Mouse (Mus musculus): ENCODE data around the gene Fcf1. TPM values are rescaled to one million over a fixed set of nuclear protein-coding genes. Genes with fewer than 3 reads are reported as not detected.

The Fcf1 gene
- polyA plus RNA-seq, 2 experiments from 2014 or later = 196 to 212 TPM

GRCm38 (mm10) chr12:84968831-84969655 is 1.7 kb upstream of the Fcf1 start:
- ATAC-seq = peak; percentile 56

GRCm38 (mm10) chr12:84969656-84970427 is 855 bp upstream of the Fcf1 start:
- peak; percentile 26 for ATAC-seq

DNA sequence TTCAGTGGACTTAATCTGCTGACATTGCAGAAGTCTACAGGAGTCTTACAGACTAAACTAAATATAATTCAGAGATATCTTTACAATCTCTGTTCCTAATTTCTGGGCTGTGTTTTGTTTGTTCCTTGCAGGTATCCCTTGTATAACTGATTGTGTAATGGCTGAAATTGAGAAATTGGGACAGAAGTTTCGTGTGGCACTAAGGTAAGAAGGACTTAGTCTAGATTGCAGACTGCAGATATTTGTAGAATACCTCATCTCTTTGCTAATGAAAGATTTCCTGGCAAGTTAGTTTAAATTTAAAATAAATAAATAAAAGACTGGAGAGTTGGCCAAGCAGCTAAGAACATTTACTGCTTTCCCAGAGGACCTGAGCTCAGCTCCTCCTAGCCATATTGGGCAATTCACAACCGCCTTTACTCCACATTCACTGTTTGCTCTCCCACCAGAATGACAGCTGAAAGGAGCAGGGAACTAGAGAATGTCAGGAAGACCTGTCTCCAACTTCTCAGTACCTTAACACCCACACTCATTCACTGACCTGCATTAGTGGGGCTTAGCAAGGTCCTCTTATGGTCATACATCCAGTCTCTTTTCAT is 8.7 kb downstream of the Fcf1 start:
- ATAC-seq = no peak

DNA sequence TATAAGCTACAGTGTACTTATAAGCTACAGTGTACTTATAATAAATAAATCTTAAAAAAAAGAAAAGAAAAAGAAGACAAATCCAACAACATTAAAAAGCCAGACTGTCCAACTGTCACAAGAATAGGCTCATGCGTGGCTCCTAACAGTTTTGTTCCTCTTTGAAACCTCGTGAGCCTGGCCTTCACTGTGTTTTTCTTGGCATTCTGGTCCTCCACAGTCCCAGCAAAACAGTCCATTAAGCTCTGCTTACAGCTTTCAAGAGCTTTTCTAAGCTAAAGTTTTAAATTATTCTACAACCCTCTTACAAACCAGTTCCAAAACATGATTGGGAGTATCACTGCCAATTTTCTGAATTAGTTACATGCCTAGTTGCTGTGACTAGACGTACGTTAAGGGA is 18.8 kb downstream of the Fcf1 start:
- ATAC-seq = no peak

DNA sequence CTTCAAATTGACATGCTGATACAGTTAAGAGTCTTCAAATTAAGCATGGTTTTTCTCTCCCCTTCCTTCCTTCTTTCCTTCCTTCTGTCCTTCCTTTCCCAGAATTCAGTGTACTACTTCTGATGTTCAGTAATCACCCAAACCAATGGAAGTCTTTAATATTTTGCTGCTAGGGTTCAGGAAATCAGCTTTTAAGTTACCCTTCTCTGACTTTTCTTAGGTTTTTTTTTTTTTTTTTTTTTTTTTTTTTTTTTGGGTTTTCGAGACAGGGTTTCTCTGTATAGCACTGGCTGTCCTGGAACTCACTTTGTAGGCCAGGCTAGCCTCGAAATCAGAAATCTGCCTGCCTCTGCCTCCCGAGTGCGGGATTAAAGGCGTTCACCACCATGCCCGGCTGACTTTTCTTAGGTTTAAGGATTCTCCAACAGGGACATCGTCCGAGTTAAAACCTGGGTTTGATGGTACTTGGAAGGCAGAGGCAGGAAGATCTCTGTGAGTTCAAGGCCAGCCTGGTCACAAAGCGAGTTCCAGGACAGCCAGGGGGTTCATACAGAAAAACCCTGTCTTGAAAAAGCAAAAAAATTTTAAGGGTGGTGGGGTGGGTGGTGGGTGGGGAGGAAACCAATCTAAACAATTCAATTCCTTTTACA is 24.5 kb downstream of the Fcf1 start:
- ATAC-seq = no peak

DNA sequence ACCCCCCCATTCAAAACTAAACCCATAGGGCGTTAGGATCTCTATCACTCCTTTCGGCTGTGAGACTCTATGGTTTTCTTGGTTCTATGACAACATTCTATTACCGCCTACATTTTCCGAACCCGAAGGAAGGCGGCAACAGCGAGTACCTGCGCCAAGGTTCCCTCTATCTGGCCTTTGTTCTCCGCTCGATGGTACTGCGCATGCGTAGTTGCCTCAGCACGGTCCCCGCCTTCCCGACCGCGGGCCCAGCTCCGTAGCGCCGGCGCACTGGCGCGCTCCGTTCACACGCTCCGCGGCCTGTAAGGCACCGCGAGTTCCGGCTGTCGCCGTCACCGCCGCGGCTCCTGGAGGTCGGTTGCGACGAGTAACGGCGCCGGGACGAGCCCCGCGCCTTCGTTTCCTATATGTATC is 25.4 kb downstream of the Fcf1 start, which contains the start of gene Ylpm1:
Ylpm1 (plus strand) TSS at position 239 of the 414 bp plus-strand sequence.
- ATAC-seq = peak; percentile 92

DNA sequence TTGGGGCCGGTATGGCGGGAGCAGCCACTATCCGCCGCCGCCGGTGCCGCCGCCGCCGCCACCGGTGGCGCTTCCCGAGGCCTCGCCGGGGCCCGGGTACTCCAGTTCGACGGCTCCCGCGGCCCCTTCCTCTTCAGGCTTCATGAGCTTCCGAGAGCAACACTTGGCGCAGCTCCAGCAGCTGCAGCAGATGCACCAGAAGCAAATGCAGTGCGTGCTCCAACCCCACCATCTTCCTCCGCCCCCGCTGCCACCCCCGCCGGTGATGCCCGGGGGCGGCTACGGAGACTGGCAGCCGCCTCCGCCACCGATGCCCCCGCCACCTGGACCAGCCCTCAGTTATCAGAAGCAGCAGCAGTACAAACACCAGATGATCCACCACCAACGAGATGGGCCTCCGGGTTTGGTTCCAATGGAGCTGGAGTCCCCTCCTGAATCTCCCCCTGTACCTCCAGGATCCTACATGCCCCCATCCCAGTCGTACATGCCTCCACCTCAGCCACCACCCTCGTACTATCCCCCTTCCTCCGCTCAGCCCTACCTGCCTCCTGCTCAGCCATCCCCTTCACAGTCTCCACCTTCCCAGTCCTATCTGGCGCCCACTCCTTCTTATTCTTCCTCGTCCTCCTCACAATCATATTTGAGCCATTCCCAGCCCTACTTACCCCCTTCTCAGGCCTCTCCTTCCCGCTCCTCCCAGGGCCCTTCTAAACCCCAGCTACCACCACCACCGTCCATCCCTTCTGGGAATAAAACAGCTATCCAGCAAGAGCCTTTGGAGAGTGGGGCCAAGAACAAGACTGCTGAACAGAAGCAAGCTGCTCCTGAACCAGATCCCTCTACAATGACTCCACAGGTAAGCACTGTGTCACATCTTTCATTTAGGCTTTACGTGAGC is 26.1 kb downstream of the Fcf1 start:
- ATAC-seq = peak; percentile 30

DNA sequence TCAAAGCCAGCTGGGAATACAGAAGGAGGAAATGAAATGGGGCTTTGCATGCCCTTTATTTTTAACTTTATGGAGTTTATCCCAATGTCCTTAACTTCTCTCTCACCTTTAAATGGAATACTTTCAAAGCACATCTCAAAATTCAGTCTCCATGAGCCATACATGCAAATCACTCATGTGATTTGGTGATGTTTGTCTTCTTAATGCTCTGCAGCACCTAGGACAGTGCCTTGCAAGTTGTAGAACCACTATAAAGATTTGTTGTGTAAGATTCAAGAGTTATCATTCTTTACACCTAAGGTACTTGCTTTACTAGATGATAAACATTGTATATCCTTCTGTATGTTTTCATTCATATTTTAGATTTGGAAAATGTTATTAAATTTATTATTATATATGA is 28.4 kb downstream of the Fcf1 start:
- ATAC-seq = no peak

DNA sequence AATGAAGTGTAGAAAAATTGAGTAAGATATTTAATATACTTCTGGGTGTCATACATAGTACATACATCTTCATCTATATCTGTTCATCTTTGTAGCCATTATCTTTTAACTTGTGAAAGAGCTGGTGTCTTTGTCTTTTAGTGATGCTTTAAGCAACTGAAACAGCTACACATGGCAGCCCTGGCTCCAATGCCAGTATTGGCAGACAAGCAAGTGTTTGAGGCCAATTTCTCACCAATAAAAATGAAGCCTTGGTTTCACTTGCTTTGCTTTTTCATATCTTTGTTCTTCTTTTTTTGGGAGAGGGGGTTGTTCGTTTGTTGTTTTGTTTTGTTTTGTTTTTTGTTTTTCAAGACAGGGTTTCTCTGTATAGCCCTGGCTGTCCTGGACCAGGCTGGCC is 35.5 kb downstream of the Fcf1 start:
- no peak for ATAC-seq

DNA sequence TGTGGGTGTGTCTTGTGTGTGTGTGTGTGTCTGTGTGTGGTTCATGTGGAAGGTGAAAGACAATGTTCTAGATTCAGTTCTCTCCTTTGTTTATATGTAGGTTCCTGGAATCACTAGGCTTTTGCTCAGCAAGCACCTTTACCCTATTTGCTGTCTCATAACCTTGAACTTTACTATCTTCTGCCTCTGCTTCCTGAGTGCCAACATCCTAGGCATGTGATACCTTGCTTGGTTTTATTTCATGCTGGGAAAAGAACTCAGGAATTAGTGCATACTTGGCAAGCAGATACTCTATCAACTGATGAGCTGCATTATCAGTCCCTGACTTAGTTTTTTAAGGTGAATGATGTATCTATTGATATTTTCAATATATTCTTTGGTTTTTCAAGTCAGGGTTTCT is 36.3 kb downstream of the Fcf1 start:
- ATAC-seq = no peak

DNA sequence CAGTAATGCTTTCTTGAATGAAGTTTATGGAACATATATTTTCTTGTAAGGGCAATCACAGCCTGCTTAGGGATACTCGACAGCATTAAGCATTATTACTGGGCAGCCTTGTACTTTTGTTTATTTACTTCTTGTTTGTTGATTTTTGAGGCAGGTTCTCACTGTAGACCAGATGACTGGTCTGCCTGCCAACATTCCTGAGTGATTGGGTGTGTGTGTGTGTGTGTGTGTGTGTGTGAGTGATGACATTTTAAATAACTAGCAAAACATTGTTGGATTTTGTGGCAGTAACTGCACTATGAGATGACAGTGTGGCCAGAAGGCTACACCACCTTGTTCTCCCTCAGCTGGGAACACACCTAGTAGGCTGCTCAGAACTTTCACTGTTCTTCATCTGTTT is 39.1 kb downstream of the Fcf1 start:
- ATAC-seq = no peak

DNA sequence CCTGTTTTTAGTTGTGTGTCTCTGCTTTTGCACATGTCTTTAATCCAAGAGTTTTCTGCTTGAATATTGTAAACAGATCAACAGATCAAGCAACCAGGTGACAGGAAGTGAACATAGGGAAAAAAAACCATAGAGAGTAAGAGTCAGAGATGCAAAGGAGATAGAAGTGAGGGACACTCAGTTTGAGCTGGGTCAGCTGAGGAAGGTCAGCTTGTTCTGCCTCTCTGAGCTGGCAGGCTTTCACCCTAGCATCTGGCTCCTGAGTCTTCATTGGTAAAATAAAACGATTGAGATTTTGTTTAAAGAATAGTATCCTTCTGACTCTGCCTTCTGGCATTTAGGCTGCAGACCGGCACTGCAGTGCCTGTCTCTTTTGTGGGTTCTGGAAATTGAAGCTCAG is 39.8 kb downstream of the Fcf1 start:
- ATAC-seq = no peak

DNA sequence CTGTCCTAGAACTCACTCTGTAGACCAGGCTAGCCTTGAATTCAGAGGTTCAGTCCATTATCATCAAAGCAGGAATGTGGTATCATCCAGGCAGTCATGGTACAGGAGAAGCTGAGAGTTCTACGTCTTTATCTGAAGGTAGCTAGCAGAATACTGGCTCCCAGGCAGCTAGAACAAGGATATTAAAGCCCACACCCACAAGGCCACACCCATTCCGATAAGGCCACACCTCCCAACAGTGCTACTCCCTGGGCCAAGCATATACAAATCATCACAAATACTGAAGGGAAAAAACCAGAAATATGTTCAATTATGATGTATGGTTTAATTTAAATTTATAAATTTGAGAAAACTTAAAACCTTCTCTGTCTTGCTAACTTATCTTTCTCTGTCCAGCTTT is 41.5 kb downstream of the Fcf1 start:
- ATAC-seq = no peak

- ATAC-seq = no peak
Observed at GRCm38 (mm10) chr12:85022071-85022470, 51.4 kb downstream of the Fcf1 start.

DNA sequence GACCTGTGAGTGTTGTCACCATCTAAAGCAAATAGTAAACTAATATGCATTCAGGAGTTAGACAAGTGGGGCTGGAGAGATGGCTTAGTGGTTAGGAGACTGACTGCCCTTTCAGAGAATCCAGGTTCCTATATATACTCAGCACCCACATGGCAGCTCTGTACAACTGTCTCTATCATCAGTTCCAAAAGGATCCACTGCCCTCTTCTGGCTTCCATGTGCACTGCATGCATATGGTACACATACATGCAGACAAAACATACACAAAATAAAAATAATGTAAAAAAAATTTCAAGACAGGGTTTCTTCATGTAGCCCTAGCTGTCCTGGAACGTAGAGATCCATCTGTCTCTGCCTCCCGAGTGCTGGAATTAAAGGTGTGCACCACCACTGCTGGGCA is 62.0 kb downstream of the Fcf1 start:
- ATAC-seq = no peak

Other genes starting within 250 kb of the Fcf1 start
- gene Npc2, start 197.7 kb upstream of the Fcf1 start, polyA plus RNA-seq (2017; shearing (Covaris generic)) = 100 to 1,000 TPM; 151 to 166 TPM
- gene Isca2, start 197.6 kb upstream of the Fcf1 start, polyA plus RNA-seq (2017; shearing (Covaris generic)) = 100 to 1,000 TPM in 1 of 2 experiments, 10 to 100 TPM in 1; 96.4 to 138 TPM
- not detected for gene Ltbp2, start 94.4 kb upstream of the Fcf1 start, polyA plus RNA-seq (2017; shearing (Covaris generic))
- gene Arel1, start within 50 bp of the Fcf1 start, polyA plus RNA-seq (2017; shearing (Covaris generic)) = 10 to 100 TPM; 24.9 to 31.0 TPM
- 10 to 100 TPM; 33.4 to 36.1 TPM for gene Ylpm1, start 25.4 kb downstream of the Fcf1 start, polyA plus RNA-seq (2017; shearing (Covaris generic))
- 1 to 10 TPM; 1.4 to 2.7 TPM for gene Prox2, start 139.9 kb downstream of the Fcf1 start, polyA plus RNA-seq (2017; shearing (Covaris generic))
- 10 to 100 TPM; 59.2 to 69.7 TPM for gene Dlst, start 139.9 kb downstream of the Fcf1 start, polyA plus RNA-seq (2017; shearing (Covaris generic))
- under 1 TPM; 0.73 to 0.83 TPM for gene Rps6kl1, start 180.4 kb downstream of the Fcf1 start, polyA plus RNA-seq (2017; shearing (Covaris generic))
- not detected for gene Pgf, start 206.9 kb downstream of the Fcf1 start, polyA plus RNA-seq (2017; shearing (Covaris generic))
- 10 to 100 TPM; 53.5 to 76.2 TPM for gene Eif2b2, start 248.6 kb downstream of the Fcf1 start, polyA plus RNA-seq (2017; shearing (Covaris generic))

Data from activated CD4-positive, CD25-positive, alpha-beta regulatory T cell, adult 4 months (primary cell).